Mouse (Mus musculus) layer of hippocampus, postnatal 25 days (tissue): Measurements from ENCODE around the gene Phf2. TPM values are rescaled to one million over a fixed set of nuclear protein-coding genes. Genes with fewer than 3 reads are reported as not detected.

Experiments used
- DNase-seq, 2 experiments: peaks; one replicate each; pipeline ENCODE4 v3.0.0; 2022; ENCODE audit warnings: mixed read lengths in 2 of 2, low spot score in 1 of 2; ENCODE audit errors: extremely low spot score in 1 of 2
- total RNA-seq, 2 experiments: library from RNA; stranded (reverse); gene quantifications; 2 replicates each; pipeline ENCODE4 v1.2.3; 2021

Gene Phf2
- total RNA-seq, 2 experiments from 2014 or later = 34.7 to 34.8 TPM

DNA sequence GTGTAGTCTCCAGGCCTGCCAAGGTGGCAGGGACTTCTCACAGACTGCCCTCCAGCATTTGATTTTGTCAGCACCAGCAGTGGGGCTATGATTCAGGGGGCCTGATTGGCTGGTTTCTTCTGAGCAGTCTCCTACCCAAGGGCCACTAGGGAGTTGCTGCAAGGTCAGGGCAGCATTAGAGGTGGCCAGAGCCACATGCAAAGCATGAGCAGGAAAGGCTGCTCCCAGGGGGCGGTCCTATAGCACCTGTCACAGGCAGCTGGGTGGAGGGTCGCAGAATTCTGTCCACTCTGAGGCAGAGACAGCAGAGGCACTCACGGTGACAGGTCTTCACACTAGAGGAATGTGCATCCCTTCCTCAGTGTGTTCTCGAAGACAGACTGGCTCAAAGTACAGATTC is 12.1 kb downstream of the Phf2 start:
- DNase-seq = no peak

- DNase-seq = no peak
These were observed 12.9 kb downstream of the Phf2 start for GRCm38 (mm10) chr13:48858054-48858453.

GRCm38 (mm10) chr13:48857246-48857932 is 13.5 kb downstream of the Phf2 start:
- no peak for DNase-seq

DNA sequence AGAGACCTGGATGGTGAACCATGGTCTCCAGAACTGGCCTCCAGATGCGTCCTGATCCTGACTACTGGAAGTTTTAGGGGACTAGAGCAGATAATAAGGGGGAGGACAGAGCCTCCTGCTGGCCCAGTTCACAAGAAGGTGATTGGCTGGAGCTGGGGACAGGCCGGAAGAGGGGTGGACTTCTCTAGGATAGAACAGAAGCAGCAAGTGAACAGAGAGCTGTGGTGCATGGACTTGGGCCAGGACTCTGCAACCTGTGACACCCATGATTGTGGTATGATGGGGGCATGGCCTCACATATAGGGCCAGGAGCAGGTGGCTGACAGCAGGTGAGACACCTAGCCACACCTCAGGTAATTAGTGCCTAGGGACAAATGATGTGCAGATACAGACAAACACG is 17.0 kb downstream of the Phf2 start:
- DNase-seq = no peak

DNA sequence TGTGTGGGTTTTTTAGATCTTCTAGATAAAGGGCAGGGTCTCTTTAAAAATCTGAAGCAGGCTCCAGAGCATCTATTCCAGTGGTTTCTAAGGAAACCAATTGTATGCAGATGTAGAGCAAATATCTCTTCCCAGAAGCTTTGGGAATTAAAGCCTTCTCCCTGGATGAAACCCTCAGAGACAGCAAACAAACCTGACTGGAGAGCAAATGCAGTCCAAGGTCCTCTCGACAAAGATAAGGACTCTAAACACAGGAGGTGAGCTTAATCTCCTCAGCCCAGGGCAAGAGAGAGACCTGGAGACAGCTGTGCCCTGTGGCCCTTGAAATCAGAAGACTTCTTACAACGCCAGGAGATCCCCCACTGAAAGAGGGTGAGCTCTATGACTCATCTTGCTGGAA is 17.4 kb downstream of the Phf2 start:
- DNase-seq = no peak

DNA sequence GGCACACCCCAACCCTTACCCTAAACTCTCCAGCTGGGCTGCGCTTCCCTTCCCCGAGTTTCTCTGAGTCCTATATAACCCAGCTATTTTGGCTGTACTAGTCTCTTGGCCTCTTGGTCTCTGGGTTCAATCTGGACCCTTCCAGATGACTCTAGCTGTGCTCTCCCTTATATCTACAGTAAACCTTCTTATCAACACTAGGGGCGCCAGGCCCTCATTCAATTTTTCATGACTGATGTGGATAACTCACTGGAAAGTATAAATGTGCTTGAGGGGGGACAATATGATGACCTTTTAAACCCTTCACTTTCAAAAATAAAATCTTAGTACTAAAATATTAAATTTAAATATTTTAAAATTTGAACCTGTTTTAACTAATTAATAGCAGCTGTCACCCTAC is 18.1 kb downstream of the Phf2 start:
- DNase-seq = no peak

GRCm38 (mm10) chr13:48851719-48852118 is 19.2 kb downstream of the Phf2 start:
- no peak for DNase-seq

DNA sequence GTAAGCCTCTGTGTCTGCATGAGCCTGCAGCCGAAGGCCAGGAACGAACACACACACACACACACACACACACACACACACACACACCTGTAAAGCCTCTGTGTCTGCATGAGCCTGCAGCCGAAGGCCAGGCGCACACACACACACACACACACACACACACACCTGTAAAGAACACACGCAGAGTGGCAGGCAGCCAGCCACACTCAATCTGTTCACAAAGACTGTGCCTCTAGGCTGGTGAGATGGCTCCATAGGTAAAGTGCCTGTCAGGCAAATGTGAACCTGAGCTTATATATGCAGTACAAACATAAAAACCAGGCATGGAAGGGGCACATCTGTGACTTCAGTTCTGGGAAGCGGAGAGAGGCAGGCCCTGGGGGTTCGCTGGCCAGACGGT is 20.1 kb downstream of the Phf2 start:
- DNase-seq = no peak

GRCm38 (mm10) chr13:48850326-48850725 is 20.6 kb downstream of the Phf2 start:
- no peak for DNase-seq

- peak in 1 of 2 experiments; percentile 24 for DNase-seq
These were observed 21.8 kb downstream of the Phf2 start for GRCm38 (mm10) chr13:48849155-48849554.

- DNase-seq = no peak
These were observed 25.6 kb downstream of the Phf2 start for GRCm38 (mm10) chr13:48845308-48845707.

DNA sequence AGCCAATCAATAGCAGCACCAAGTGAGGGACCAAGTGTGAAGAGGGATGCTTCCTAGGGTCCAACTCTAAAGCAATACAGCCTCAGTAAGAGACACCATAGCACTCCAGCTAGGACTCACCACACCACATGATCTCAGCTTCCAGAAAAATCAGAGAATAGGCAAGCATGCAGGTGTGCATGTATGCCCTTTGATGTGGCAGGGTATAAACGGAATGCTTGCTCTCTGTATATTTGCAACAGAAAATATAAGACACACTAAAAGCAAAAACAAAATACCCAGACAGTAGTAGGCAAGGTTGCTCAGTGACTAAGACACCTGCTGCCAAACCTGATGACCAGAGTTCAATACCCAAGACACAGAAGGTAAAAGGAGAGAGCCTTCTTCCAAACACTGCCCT is 27.4 kb downstream of the Phf2 start:
- no peak for DNase-seq

GRCm38 (mm10) chr13:48841905-48842592 is 28.9 kb downstream of the Phf2 start:
- DNase-seq = no peak

DNA sequence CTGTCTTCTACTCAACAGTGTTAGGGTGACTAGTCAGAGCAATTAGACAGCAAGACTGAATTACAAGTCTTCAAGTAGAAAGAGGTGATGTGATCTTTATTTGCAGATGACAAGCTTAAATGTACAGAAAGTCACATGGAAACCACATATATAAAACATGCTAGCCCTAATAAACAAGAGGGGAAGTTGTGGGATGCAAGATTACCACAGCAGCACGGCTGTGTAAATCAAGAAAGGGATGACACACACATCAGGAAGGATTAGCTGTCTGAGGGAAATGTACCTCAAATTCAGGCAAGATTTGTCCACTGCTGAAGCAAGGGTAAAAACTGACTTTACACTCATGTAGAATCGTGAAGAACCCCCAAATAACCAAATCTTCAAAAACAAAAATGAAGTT is 32.6 kb downstream of the Phf2 start:
- DNase-seq = no peak

GRCm38 (mm10) chr13:48837537-48837936 is 33.4 kb downstream of the Phf2 start:
- DNase-seq = no peak

GRCm38 (mm10) chr13:48830528-48831250 is 40.2 kb downstream of the Phf2 start:
- no peak for DNase-seq

- DNase-seq = no peak
These were observed 41.1 kb downstream of the Phf2 start for GRCm38 (mm10) chr13:48829780-48830179.

DNA sequence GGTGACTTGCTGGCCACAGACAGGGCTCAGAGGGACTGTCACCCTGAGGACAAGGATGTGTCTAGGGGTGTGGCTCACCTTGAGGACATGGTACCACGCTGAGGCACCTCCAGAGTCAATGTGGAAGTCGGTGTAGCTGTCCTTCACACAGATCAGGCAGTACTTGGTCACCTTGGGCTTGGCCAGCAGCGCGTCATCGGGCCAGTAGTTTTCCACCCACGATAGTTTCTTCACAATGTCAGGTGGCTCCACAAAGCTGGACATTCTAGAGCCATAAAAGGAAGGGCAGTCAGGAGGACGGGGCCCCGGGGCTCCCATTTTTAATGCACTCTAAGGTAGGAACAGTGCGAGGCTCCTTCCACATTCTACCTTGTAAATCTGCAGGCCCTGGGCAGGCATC is 48.0 kb downstream of the Phf2 start:
- DNase-seq = no peak

- no peak for DNase-seq
These were observed 48.6 kb downstream of the Phf2 start for GRCm38 (mm10) chr13:48822288-48822687.

- DNase-seq = no peak
These were observed 51.8 kb downstream of the Phf2 start for GRCm38 (mm10) chr13:48819131-48819530.

DNA sequence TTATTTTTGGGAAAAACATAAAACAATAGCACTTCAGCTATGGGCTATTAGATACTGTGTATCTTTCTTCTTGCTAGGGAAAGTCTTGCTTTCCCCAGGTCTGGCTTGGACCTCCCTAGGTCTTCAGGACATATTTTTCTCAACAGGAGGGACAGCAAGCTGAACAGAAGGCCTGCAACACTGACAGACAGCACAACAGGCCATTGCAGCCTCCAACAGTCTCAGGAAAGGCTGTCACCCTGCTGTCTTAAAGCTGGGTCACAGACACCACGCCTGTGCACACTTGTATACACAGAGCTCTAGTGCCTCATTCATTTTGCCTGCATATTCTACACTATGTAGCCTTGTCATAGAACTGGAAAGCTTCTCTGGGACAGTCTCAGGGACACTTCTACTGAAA is 56.5 kb downstream of the Phf2 start:
- DNase-seq = no peak

GRCm38 (mm10) chr13:48810991-48811390 is 59.9 kb downstream of the Phf2 start:
- DNase-seq = no peak
